Mouse (Mus musculus) myocyte (in vitro differentiated cells): ENCODE results near the gene St6galnac6. TPM values are rescaled to one million over a fixed set of nuclear protein-coding genes. Genes with fewer than 3 reads are reported as not detected.
A peak's percentile ranks its signal among the peaks of the same experiment; 100 is the strongest.

Experiments
- H3K27me3 ChIP-seq: one replicate; pipeline ENCODE4 v1.6.1; 2011; ENCODE audit not compliant: control insufficient read depth, insufficient read depth, insufficient read length
- H3K36me3 ChIP-seq: one replicate; pipeline ENCODE4 v1.6.1; 2011; ENCODE audit not compliant: control insufficient read depth, insufficient read depth
- H3K4me2 ChIP-seq: one replicate; pipeline ENCODE4 v1.6.1; 2011; ENCODE audit warnings: low read depth, control low read depth
- H3K4me3 ChIP-seq: one replicate; pipeline ENCODE4 v1.5.1; 2011; ENCODE audit warnings: mild to moderate bottlenecking, control low read depth, moderate library complexity
- H3K79me2 ChIP-seq: one replicate; pipeline ENCODE4 v1.6.1; 2011; ENCODE audit not compliant: control insufficient read depth, insufficient read depth
- H3ac ChIP-seq: one replicate; pipeline ENCODE4 v1.6.1; 2011; ENCODE audit not compliant: control insufficient read depth, insufficient read length
- CEBPB ChIP-seq: IDR thresholded peaks from 2 replicates; pipeline ENCODE4 v1.6.1; 2011; ENCODE audit warnings: mild to moderate bottlenecking, moderate library complexity; ENCODE audit not compliant: poor library complexity, insufficient read depth, severe bottlenecking
- E2F4 ChIP-seq: IDR thresholded peaks from one replicate; pipeline ENCODE4 v1.6.1; 2011; ENCODE audit warnings: mild to moderate bottlenecking, control low read depth, moderate library complexity; ENCODE audit not compliant: insufficient read depth
- MAX ChIP-seq: IDR thresholded peaks from one replicate; pipeline ENCODE4 v1.6.1; 2011; ENCODE audit warnings: low read depth, mild to moderate bottlenecking, control low read depth
- MYOD1 ChIP-seq, 3 experiments: IDR thresholded peaks; one replicate each; pipeline ENCODE4 v1.6.1; 2011; ENCODE audit warnings: control low read depth in 2 of 3, low read depth in 2 of 3, mild to moderate bottlenecking in 2 of 3, moderate library complexity in 1 of 3; ENCODE audit not compliant: insufficient read length in 2 of 3, control insufficient read depth in 1 of 3
- MYOG ChIP-seq, 3 experiments: IDR thresholded peaks; one replicate each; pipeline ENCODE4 v1.6.1; 2011; ENCODE audit warnings: control low read depth in 2 of 3, low read depth in 2 of 3, mild to moderate bottlenecking in 2 of 3; ENCODE audit not compliant: insufficient read length in 2 of 3, control insufficient read depth in 1 of 3, insufficient read depth in 1 of 3
- POLR2A ChIP-seq: IDR thresholded peaks from one replicate; pipeline ENCODE4 v1.6.1; 2011; ENCODE audit warnings: low read depth, mild to moderate bottlenecking, control low read depth, moderate library complexity; ENCODE audit not compliant: insufficient read length
- POLR2AphosphoS2 ChIP-seq: IDR thresholded peaks from one replicate; pipeline ENCODE4 v1.6.1; 2011; ENCODE audit warnings: low read depth, control low read depth; ENCODE audit not compliant: insufficient read length
- REST ChIP-seq: IDR thresholded peaks from one replicate; pipeline ENCODE4 v1.6.1; 2011; ENCODE audit warnings: mild to moderate bottlenecking, control low read depth, moderate library complexity; ENCODE audit not compliant: insufficient read depth, insufficient read length
- SRF ChIP-seq: IDR thresholded peaks from one replicate; pipeline ENCODE4 v1.6.1; 2011; ENCODE audit warnings: low read depth; ENCODE audit not compliant: control insufficient read depth, insufficient read length
- TCF12 ChIP-seq: IDR thresholded peaks from one replicate; pipeline ENCODE4 v1.6.1; 2011; ENCODE audit warnings: mild to moderate bottlenecking, control low read depth; ENCODE audit not compliant: poor library complexity, insufficient read depth, severe bottlenecking
- TCF3 ChIP-seq: IDR thresholded peaks from one replicate; pipeline ENCODE4 v1.6.1; 2011; ENCODE audit warnings: low read depth, control low read depth; ENCODE audit not compliant: insufficient read length
- USF1 ChIP-seq: IDR thresholded peaks from one replicate; pipeline ENCODE4 v1.6.1; 2011; ENCODE audit warnings: low read depth, mild to moderate bottlenecking, control low read depth, moderate library complexity
- polyA plus RNA-seq: library from polyadenylated mRNA; unstranded; fragments of >200 nt; fragmentation: generic; extraction: Trizol; gene quantifications from one replicate; pipeline ENCODE4 v1.2.1, GENCODE M21; 2012; ENCODE audit warnings: missing spikeins

St6galnac6 gene
- polyA plus RNA-seq, 1 experiment, result 48.7 TPM

- Histone ChIP-seq H3K36me3 (no peaks in the 10 kb centered on the region), H3K4me2 (no peak overlapping the region), H3K4me3 (no peak overlapping the region), H3K79me2 (no peaks in the 10 kb centered on the region), H3K27me3 (no peaks in the 10 kb centered on the region), H3ac (no peak overlapping the region)
- TF ChIP-seq TCF3, result no peak
- TF ChIP-seq MYOG (IDR thresholded peaks at IDR 0.05; ENCODE audit: control insufficient read depth in 1 of 3, insufficient read depth in 1 of 3, insufficient read length in 2 of 3, low read depth in 2 of 3), result no peak
- no peak for TF ChIP-seq REST
- TF ChIP-seq POLR2AphosphoS2, result no peak
- no peak for TF ChIP-seq POLR2A
- TF ChIP-seq MYOD1 (IDR thresholded peaks at IDR 0.05; ENCODE audit: control insufficient read depth in 1 of 3, insufficient read length in 2 of 3, low read depth in 2 of 3), result no peak
- no peak for TF ChIP-seq SRF
- TF ChIP-seq CEBPB, result no peak
- no peak for TF ChIP-seq MAX
- TF ChIP-seq USF1, result no peak
- no peak for TF ChIP-seq E2F4
- no peak for TF ChIP-seq TCF12
Observed at GRCm38 (mm10) chr2:32647366-32647765, 47.9 kb downstream of the St6galnac6 start.

- Histone ChIP-seq H3ac (no peak overlapping the region), H3K4me2 (peak overlapping the region; percentile 4), H3K4me3 (no peak overlapping the region), H3K27me3 (no peaks in the 10 kb centered on the region), H3K36me3 (no peaks in the 10 kb centered on the region), H3K79me2 (no peaks in the 10 kb centered on the region)
- TF ChIP-seq POLR2A, result no peak
Observed at GRCm38 (mm10) chr2:32653764-32654163, 54.3 kb downstream of the St6galnac6 start.

GRCm38 (mm10) chr2:32654743-32655393 is 55.4 kb downstream of the St6galnac6 start:
- Histone ChIP-seq H3K36me3 (no peaks in the 10 kb centered on the region), H3K4me2 (no peak overlapping the region), H3K27me3 (no peaks in the 10 kb centered on the region), H3K79me2 (no peaks in the 10 kb centered on the region), H3K4me3 (no peak overlapping the region), H3ac (no peak overlapping the region)
- TF ChIP-seq E2F4 (no peak), TCF12 (no peak), CEBPB (no peak), USF1 (no peak), MAX (no peak), TCF3 (no peak), REST (no peak), POLR2AphosphoS2 (no peak), POLR2A (no peak), MYOD1 (IDR thresholded peaks at IDR 0.05; ENCODE audit: control insufficient read depth in 1 of 3, insufficient read length in 2 of 3, low read depth in 2 of 3) (no peak), MYOG (IDR thresholded peaks at IDR 0.05; ENCODE audit: control insufficient read depth in 1 of 3, insufficient read depth in 1 of 3, insufficient read length in 2 of 3, low read depth in 2 of 3) (no peak), SRF (no peak)

- Histone ChIP-seq H3K36me3 (no peaks in the 10 kb centered on the region), H3ac (no peak overlapping the region), H3K79me2 (no peaks in the 10 kb centered on the region), H3K27me3 (no peaks in the 10 kb centered on the region), H3K4me3 (no peak overlapping the region), H3K4me2 (no peak overlapping the region)
- TF ChIP-seq POLR2AphosphoS2, result no peak
- TF ChIP-seq TCF3, result no peak
Observed at GRCm38 (mm10) chr2:32655394-32655744, 55.9 kb downstream of the St6galnac6 start.

GRCm38 (mm10) chr2:32655826-32656225 is 56.3 kb downstream of the St6galnac6 start:
- Histone ChIP-seq H3K4me3 (no peak overlapping the region), H3K79me2 (no peaks in the 10 kb centered on the region), H3K36me3 (no peaks in the 10 kb centered on the region), H3K4me2 (no peak overlapping the region), H3K27me3 (no peaks in the 10 kb centered on the region), H3ac (no peak overlapping the region)
- no peak for TF ChIP-seq MAX
- TF ChIP-seq MYOG (IDR thresholded peaks at IDR 0.05; ENCODE audit: control insufficient read depth in 1 of 3, insufficient read depth in 1 of 3, insufficient read length in 2 of 3, low read depth in 2 of 3), result no peak
- TF ChIP-seq CEBPB, result no peak
- no peak for TF ChIP-seq REST
- TF ChIP-seq E2F4, result no peak
- no peak for TF ChIP-seq TCF12
- no peak for TF ChIP-seq MYOD1 (IDR thresholded peaks at IDR 0.05; ENCODE audit: control insufficient read depth in 1 of 3, insufficient read length in 2 of 3, low read depth in 2 of 3)
- no peak for TF ChIP-seq SRF
- TF ChIP-seq POLR2AphosphoS2, result no peak
